ENCODE assay signal across 14 mouse cellular contexts in genomic region chr10:4481695-4482094, GRCm38 (mm10). TPM values are rescaled to one million over a fixed set of nuclear protein-coding genes. Genes with fewer than 3 reads are reported as not detected.
DNase-seq lines count a peak whose midpoint lies in the region; ATAC-seq and TF ChIP-seq lines count a peak whose summit lies in the region.
"Had no signal": no experiment of that assay in that cellular context is flagged by ENCODE, and none has a peak within 500 bp of the region (broad histone marks: within the 10 kb centered on the region; RNA-seq: fewer than 3 reads in every experiment).

No protein-coding gene starts in this region.

- TF ChIP-seq POLR2A in ES-Bruce4 (IDR thresholded peaks at IDR 0.05; ENCODE audit: insufficient read depth, low read length) = no peak
- TF ChIP-seq POLR2A in myocyte (IDR thresholded peaks at IDR 0.05; ENCODE audit: insufficient read length, low read depth) = no peak

- H3K9me3 ChIP-seq in ES-Bruce4 (replicated peaks; ENCODE audit: control insufficient read depth, insufficient read depth, low read length, poor library complexity, severe bottlenecking) = no peaks in the 10 kb centered on the region
- no peaks in the 10 kb centered on the region for H3K9me3 ChIP-seq in midbrain, embryonic 11.5 days (ENCODE audit: control insufficient read depth, low read length)
- H3K9me3 ChIP-seq: embryonic facial prominence, embryonic 15.5 days; hindbrain, embryonic 12.5 days had no signal

- no peaks in the 10 kb centered on the region for H3K79me2 ChIP-seq in myocyte (ENCODE audit: control insufficient read depth, insufficient read depth)

- H3K36me3 ChIP-seq in ES-Bruce4 (ENCODE audit: control insufficient read depth, insufficient read depth, low read length, poor library complexity, severe bottlenecking) (no peaks in the 10 kb centered on the region), myocyte (ENCODE audit: control insufficient read depth, insufficient read depth) (no peaks in the 10 kb centered on the region)
- H3K36me3 ChIP-seq in midbrain, embryonic 11.5 days (ENCODE audit: control insufficient read depth, insufficient read depth, low read length) = no peaks in the 10 kb centered on the region
- H3K36me3 ChIP-seq: embryonic facial prominence, embryonic 15.5 days; hindbrain, embryonic 12.5 days had no signal

- no peak for TF ChIP-seq EP300 in ES-Bruce4 (IDR thresholded peaks at IDR 0.05; ENCODE audit: insufficient read depth, low read depth, low read length)

- H3K27me3 ChIP-seq in ES-Bruce4 (ENCODE audit: control insufficient read depth, insufficient read depth, low read length, poor library complexity, severe bottlenecking) (no peaks in the 10 kb centered on the region), myocyte (ENCODE audit: control insufficient read depth, insufficient read depth, insufficient read length) (no peaks in the 10 kb centered on the region)
- H3K27me3 ChIP-seq in midbrain, embryonic 11.5 days (ENCODE audit: control insufficient read depth, insufficient read depth, low read length) = no peaks in the 10 kb centered on the region
- H3K27me3 ChIP-seq: embryonic facial prominence, embryonic 15.5 days; hindbrain, embryonic 12.5 days had no signal

- H3ac ChIP-seq in myocyte (ENCODE audit: control insufficient read depth, insufficient read length) = no peak overlapping the region

- 81% methylated on average over 8 of the region's 8 CpGs for WGBS in midbrain, embryonic 11.5 days

- H3K27ac ChIP-seq in ES-Bruce4 (ENCODE audit: insufficient read depth, low read length) = peak overlapping the region; percentile 89
- H3K27ac ChIP-seq in midbrain, embryonic 11.5 days (ENCODE audit: low read depth, low read length) = no peak overlapping the region
- H3K27ac ChIP-seq: embryonic facial prominence, embryonic 15.5 days; hindbrain, embryonic 12.5 days had no signal

- DNase-seq in adrenal gland, adult 2 months = peak; percentile 32
- no peak for DNase-seq in adrenal gland, adult 18-20 months (ENCODE audit: low spot score in 2 of 2)
- peak; percentile 47 for DNase-seq in gastrocnemius, postnatal 25 days
- DNase-seq in midbrain, embryonic 11.5 days (ENCODE audit: low spot score, missing footprints) = no peak
- no peak for DNase-seq in left cerebral cortex, adult 8-10 months (ENCODE audit: low spot score in 2 of 2)
- DNase-seq in spleen, postnatal 36 days (ENCODE audit: low spot score in 2 of 2) = no peak
- DNase-seq: cerebellum, postnatal 14 days; forebrain, postnatal 0 days; kidney, adult 9 months had no signal

- 0 out of 2 replicates have a peak overlapping the region, but pooled peaks have one; percentile 0 for H3K9ac ChIP-seq in ES-Bruce4 (ENCODE audit: low read depth, poor library complexity, severe bottlenecking)
- H3K9ac ChIP-seq in midbrain, embryonic 11.5 days (ENCODE audit: low read length) = no peak overlapping the region
- H3K9ac ChIP-seq: embryonic facial prominence, embryonic 15.5 days; forebrain, postnatal 0 days; hindbrain, embryonic 12.5 days had no signal

- H3K4me3 ChIP-seq in ES-Bruce4 (ENCODE audit: low read depth, low read length) (peak overlapping the region; percentile 52), myocyte (no peak overlapping the region)
- no peak overlapping the region for H3K4me3 ChIP-seq in midbrain, embryonic 11.5 days (ENCODE audit: low read depth, low read length)
- H3K4me3 ChIP-seq: embryonic facial prominence, embryonic 15.5 days; hindbrain, embryonic 12.5 days had no signal

- H3K4me2 ChIP-seq in myocyte (ENCODE audit: low read depth) = peak overlapping the region; percentile 22
- no peak overlapping the region for H3K4me2 ChIP-seq in midbrain, embryonic 11.5 days
- H3K4me2 ChIP-seq: embryonic facial prominence, embryonic 15.5 days; hindbrain, embryonic 12.5 days had no signal

- no peak for TF ChIP-seq CTCF in ES-Bruce4 (IDR thresholded peaks at IDR 0.05; ENCODE audit: low read depth, low read length)

- ATAC-seq in midbrain, embryonic 11.5 days (ENCODE audit: low FRiP score) = no peak
- ATAC-seq: forebrain, postnatal 0 days had no signal

- H3K4me1 ChIP-seq in ES-Bruce4 (ENCODE audit: control insufficient read depth, insufficient read depth, low read length) = peaks cover 3% of the 10 kb centered on the region
- H3K4me1 ChIP-seq in midbrain, embryonic 11.5 days (ENCODE audit: control insufficient read depth, insufficient read depth, low read length) = 0 out of 2 replicates have a peak, but pooled peaks cover 3% of the 10 kb centered on the region
- H3K4me1 ChIP-seq: hindbrain, embryonic 12.5 days had no signal

TF ChIP-seq in myocyte, 11 proteins besides CTCF, POLR2A, EP300 and RAD21:
- TF ChIP-seq E2F4 (IDR thresholded peaks at IDR 0.05; ENCODE audit: insufficient read depth) (no peak), MYOG (IDR thresholded peaks at IDR 0.05; ENCODE audit: control insufficient read depth in 1 of 3, insufficient read depth in 1 of 3, insufficient read length in 2 of 3, low read depth in 2 of 3) (no peak), MAX (IDR thresholded peaks at IDR 0.05; ENCODE audit: low read depth) (no peak), CEBPB (IDR thresholded peaks at IDR 0.05; ENCODE audit: insufficient read depth, poor library complexity, severe bottlenecking) (peak; percentile 50; the same call in 1 of the 2 replicates), USF1 (IDR thresholded peaks at IDR 0.05; ENCODE audit: low read depth) (no peak), TCF12 (IDR thresholded peaks at IDR 0.05; ENCODE audit: insufficient read depth, poor library complexity, severe bottlenecking) (no peak), MYOD1 (IDR thresholded peaks at IDR 0.05; ENCODE audit: control insufficient read depth in 1 of 3, insufficient read length in 2 of 3, low read depth in 2 of 3) (no peak)

RNA-seq across cellular contexts. Expression of gene Ccdc170, which starts 0.6 kb away (rescaled TPM):
- 1 to 10 TPM in 1 of 2 experiments, under 1 TPM in 1; 0.40 to 1.1 TPM for total RNA-seq in adrenal gland, adult 2 months (2021)
- 0.10 and 0.12 TPM in 2 replicates for polyA plus RNA-seq in adrenal gland, adult 2 months (2012; rRNA removed)
- total RNA-seq in adrenal gland, adult 18-20 months (2021) = under 1 TPM; 0.22 to 0.53 TPM
- polyA plus RNA-seq in ES-Bruce4 (2011; ENCODE audit: insufficient read depth, insufficient read length, low read depth, missing spikeins) (4.2 and 6.8 TPM in 2 replicates), myocyte (2012; fragmentation: generic; extraction: Trizol) (0.05 TPM)
- under 1 TPM; 0.28 to 0.38 TPM for total RNA-seq in gastrocnemius, postnatal 25 days (2021)
- polyA plus RNA-seq in midbrain, embryonic 11.5 days (2014; fragmentation: Nextera tagmentation; extraction: Ambion mirVana) = 0.10 and 0.11 TPM in 2 replicates
- under 1 TPM; 0.22 to 0.64 (median 0.53) TPM for total RNA-seq in left cerebral cortex, adult 8-10 months (2022)
- polyA plus RNA-seq: stomach, embryonic 14.5 days had no signal

RNA-seq across cellular contexts. Expression of gene Armt1, which starts 49.4 kb away (rescaled TPM):
- total RNA-seq in adrenal gland, adult 2 months (2021) = 10 to 100 TPM; 12.6 to 16.1 TPM
- polyA plus RNA-seq in adrenal gland, adult 2 months (2012; rRNA removed) = 2.3 and 4.8 TPM in 2 replicates
- 10 to 100 TPM; 11.4 to 13.3 TPM for total RNA-seq in adrenal gland, adult 18-20 months (2021)
- polyA plus RNA-seq in ES-Bruce4 (2011; ENCODE audit: insufficient read depth, insufficient read length, low read depth, missing spikeins) = 80.4 and 84.0 TPM in 2 replicates
- 10 to 100 TPM in 1 of 2 experiments, 1 to 10 TPM in 1; 9.8 to 11.1 TPM for total RNA-seq in gastrocnemius, postnatal 25 days (2021)
- 16.0 TPM for polyA plus RNA-seq in myocyte (2012; fragmentation: generic; extraction: Trizol)
- polyA plus RNA-seq in midbrain, embryonic 11.5 days (2014; fragmentation: Nextera tagmentation; extraction: Ambion mirVana) = 27.7 and 30.5 TPM in 2 replicates
- 10 to 100 TPM; 21.3 to 24.1 (median 22.7) TPM for total RNA-seq in left cerebral cortex, adult 8-10 months (2022)

RNA-seq across cellular contexts. Expression of gene Rmnd1, which starts 49.5 kb away (rescaled TPM):
- total RNA-seq in adrenal gland, adult 2 months (2021) = 10 to 100 TPM; 42.8 to 54.3 TPM
- 25.2 and 39.5 TPM in 2 replicates for polyA plus RNA-seq in adrenal gland, adult 2 months (2012; rRNA removed)
- total RNA-seq in adrenal gland, adult 18-20 months (2021) = 10 to 100 TPM; 45.9 to 50.1 TPM
- polyA plus RNA-seq in ES-Bruce4 (2011; ENCODE audit: insufficient read depth, insufficient read length, low read depth, missing spikeins) = 72.8 and 77.1 TPM in 2 replicates
- total RNA-seq in gastrocnemius, postnatal 25 days (2021) = 10 to 100 TPM; 38.2 to 39.9 TPM
- polyA plus RNA-seq in myocyte (2012; fragmentation: generic; extraction: Trizol) = 22.1 TPM
- 46.7 and 50.7 TPM in 2 replicates for polyA plus RNA-seq in midbrain, embryonic 11.5 days (2014; fragmentation: Nextera tagmentation; extraction: Ambion mirVana)
- 10 to 100 TPM; 32.3 to 39.3 (median 38.0) TPM for total RNA-seq in left cerebral cortex, adult 8-10 months (2022)

Comparison
In these comparisons a context has a peak if more than half of its experiments do, and no peak if none do; other contexts are left out.
1. DNase-seq: peak in adrenal gland, adult 2 months (single experiment) and gastrocnemius, postnatal 25 days (single experiment); none in adrenal gland, adult 18-20 months (0 of 2), midbrain, embryonic 11.5 days (single experiment), left cerebral cortex, adult 8-10 months (0 of 2) and spleen, postnatal 36 days (0 of 2).